Mouse (Mus musculus) thymus, adult 2 months (tissue): ENCODE data around the gene Cript.

Source experiments
- CTCF ChIP-seq: fragments of 200-500 bp; IDR thresholded peaks from 2 replicates; pipeline ENCODE4 v1.5.1; 2012; ENCODE audit warnings: mild to moderate bottlenecking, control low read depth, low read length, moderate library complexity, borderline replicate concordance; ENCODE audit not compliant: control insufficient read depth, poor library complexity, insufficient read depth; ENCODE audit errors: extremely low read depth
- POLR2A ChIP-seq: fragments of 200-500 bp; IDR thresholded peaks from 2 replicates; pipeline ENCODE4 v1.6.1; 2012; ENCODE audit warnings: mild to moderate bottlenecking, low read length, control low read depth, moderate library complexity; ENCODE audit not compliant: control insufficient read depth, poor library complexity, insufficient read depth; ENCODE audit errors: extremely low read depth

DNA sequence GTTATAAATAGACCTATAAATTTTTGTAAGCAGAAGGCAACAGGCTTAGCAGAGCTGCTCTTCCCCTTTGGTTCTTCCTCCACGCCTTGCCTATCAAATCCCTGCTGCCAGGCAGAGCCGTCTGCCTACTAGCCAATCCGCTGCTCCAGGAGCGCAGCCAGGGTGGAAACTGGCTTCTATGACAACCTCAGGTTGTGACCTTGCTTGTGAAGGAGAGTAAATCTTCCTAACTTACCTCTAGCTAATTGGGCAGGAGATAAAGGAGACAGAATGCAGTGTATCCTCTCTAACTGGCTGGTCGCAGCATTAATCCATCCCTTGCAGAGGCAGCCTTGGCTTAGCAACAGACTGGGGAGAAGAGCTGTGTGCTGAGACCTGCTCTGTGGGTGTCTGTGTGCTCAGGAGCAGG is 29.7 kb downstream of the Cript start:
- TF ChIP-seq CTCF (no peak), POLR2A (no peak)
